Mouse (Mus musculus) ES-Bruce4 (cell line): ENCODE results near the gene Ggt1.

ENCODE experiments used
- CTCF ChIP-seq: IDR thresholded peaks from one replicate; pipeline ENCODE4 v1.8.1; 2011; ENCODE audit warnings: low read depth, low read length
- POLR2A ChIP-seq: IDR thresholded peaks from one replicate; pipeline ENCODE4 v1.8.1; 2011; ENCODE audit warnings: low read length; ENCODE audit not compliant: insufficient read depth

GRCm38 (mm10) chr10:75600189-75600730 lies 38.9 kb downstream of the Ggt1 start:
- TF ChIP-seq CTCF (no peak), POLR2A (no peak)
